Mouse (Mus musculus): ENCODE data around the gene Tmem106c. TPM values are rescaled to one million over a fixed set of nuclear protein-coding genes. Genes with fewer than 3 reads are reported as not detected.

Tmem106c gene
- polyA plus RNA-seq, 1 experiment, result 110 TPM

DNA sequence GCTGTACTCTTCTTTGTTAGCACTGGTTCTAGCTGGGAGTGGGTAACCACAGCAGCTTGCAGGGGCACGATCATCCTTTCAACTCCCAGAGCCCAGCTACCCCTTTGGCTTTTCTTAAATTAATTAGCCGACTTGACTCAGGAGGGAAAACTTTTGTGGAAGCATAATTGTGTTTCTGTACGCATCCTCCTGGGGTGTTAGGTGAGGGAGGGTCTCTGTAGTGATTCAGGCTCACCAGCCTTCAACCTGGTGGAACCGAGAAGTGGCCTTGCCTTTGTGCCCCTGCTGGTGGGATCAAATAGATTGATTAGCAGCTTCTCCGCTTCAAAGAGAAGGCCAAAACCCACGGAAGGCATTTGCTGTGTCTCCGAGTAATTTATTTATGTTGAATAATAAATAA is 36.0 kb downstream of the Tmem106c start:
- DNase-seq (ENCODE audit: low read depth), result no peak

DNA sequence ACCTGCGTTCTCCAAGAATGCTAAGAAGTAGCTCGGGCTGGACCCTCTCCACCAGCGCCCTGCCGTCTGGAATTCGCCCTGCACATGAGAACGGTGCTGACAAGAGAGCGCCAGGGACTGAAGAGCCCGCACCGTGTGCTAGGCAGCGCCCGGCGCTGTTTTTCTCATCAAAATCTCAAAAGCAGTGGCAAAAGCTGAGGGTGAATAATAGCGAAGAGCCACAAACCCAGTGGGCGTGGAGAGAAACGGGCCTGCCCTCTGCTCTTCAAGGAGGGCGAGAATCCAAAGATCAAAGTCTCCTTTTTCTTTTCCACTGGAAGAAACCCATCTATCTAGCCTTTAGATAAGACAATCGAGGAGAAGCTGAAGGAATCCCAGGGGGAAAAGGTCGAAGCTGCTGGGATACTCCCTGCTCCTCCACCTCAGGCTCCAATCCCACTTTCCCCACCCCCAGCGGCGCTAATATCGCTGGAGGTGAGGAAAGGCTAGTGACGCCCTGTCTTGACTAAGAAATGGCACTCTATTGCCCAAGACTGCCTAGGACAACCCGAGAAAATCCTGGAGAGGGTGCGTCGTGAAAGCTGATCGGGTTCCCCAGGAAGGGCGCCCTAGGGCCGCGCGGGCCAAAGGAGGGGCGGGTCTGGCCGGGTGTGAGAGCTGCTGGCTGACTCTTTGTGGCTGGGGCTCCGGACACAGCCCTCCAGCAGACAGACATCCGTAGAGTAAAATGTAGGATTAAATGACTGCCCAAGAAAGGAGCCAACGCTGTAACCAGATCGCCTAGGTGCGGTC is 37.5 kb downstream of the Tmem106c start:
- DNase-seq (ENCODE audit: low read depth), result no peak

DNA sequence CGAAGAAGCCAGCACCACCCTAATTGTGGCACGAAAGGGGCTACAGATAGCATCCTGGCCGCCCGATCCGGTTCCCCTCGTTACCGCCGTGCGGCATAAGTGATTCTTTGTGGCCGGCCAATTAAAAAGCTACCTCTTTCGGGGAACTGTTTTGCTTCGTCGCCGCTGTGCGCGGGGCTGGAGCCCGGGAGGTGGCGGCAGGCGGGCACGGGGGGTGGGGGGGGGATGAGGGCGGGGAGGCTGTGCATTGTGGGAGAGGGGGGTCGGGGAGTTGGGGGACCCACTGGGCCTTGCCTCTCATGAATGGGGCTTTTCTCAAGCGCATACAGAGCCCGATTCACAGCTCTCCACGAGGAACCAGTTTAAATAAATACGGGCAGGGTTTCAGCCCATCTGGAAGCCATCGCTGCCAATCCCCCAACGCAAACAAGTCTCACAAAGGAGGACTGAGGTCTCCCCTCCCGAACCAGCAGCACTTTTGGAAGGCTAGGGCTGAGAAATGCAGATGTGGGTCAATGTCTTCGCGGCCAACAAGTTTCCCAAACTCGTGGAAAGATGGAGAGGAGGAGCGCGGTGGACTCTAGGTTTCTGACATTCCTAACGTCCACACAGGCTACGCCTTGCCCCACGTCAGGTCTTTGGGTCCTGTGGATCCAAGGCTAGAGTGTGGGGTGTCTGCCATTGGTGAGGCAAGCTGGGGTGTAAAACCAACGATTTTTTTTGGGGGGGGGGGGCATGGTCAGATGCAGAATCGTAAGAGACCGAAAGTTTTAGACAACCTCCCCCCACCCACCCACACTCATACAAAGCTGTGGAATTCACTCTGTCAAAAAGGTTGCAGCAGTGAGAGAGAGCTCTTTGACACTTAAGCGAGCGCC is 38.4 kb downstream of the Tmem106c start:
- no peak for DNase-seq (ENCODE audit: low read depth)

DNA sequence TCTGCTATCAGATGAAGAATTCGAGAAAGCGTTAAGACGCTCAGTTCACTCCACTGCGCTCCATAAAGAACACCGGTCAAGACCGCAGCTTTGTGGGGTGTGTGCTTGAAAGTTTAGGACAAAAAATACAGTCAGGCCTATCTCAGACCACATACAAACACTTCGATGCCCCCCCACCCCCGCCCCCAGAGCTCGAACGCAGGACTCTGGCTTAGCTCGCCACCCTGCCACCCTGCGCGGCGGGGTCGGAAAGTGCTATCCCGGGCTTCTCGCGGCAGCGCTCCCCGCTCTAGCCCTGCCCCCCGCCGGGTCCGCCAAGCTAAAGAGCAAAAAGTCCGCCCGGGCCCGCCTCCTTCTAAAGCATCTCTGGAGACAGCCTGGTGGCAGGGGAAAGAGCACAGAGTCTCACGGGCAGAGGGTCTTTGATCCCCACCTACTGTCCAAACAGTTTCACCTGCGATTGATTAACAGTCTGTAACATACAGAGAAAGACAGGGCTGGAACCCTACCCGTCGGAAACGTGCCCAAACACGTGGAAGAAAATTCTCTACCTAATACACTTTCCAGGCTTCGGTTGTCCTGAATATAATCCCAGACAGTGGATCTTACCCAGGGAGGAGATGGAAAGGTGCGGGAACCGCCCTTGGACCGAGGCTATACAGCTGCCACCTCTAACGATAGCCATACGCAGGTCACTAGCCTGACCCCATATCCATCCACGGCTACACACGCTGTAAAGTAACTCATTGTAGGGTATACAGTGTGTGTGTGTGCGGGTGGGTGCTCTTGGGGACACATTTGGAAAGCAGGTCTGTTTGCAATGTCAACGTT is 39.2 kb downstream of the Tmem106c start:
- no peak for DNase-seq (ENCODE audit: low read depth)

DNA sequence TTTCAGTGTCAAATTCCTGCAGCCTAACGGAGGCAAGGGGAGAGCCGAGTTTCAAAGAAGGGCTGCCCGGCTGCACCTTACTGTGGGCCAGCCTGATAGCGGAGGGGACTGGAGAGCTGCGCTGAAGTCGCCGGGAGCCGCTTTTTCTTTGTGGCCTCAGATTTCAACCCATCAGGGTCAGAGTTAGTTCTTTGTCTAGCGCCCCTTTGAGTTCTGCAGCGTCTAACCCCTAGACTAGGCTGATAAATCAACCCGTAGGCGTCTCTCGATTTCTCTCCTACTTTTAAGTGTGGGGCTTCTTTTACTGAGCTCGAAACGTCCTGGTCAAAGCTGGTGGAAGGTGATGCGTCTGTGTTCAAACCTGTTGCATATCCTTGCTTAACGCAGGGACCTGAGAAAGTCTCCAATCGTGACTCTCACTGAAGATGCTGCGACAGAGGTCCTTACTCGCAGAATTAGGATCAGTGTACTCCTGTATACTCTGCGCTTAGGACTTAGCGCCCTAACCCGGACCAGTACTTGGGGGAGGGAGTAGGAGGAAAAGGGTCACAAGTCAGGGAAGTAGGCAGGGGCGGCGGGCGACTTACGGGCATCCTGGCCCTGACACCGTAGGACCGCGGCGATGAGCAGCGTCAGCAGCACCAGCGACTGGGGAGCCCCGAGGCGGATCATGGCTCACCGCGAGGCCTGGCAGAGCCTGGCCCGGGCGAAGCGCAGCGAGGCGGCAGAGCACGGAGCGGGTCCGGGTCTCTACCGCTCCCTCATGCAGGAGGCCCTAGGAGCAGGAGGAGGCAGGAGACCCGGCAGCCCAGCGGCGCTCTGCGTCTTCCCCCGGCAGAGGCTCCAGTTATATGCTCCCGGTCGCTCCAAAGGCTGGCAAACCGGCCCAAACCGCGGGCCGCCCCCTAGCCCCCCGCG is 40.1 kb downstream of the Tmem106c start, which contains the start of gene Col2a1:
TSS of gene Col2a1 (minus strand) at position 874 of the 918 bp plus-strand sequence.
- no peak for DNase-seq (ENCODE audit: low read depth)

GRCm38 (mm10) chr15:98004740-98005159 is 40.8 kb downstream of the Tmem106c start:
- no peak for DNase-seq (ENCODE audit: low read depth)

- no peak for DNase-seq (ENCODE audit: low read depth)
Observed at GRCm38 (mm10) chr15:98005181-98005580, 41.2 kb downstream of the Tmem106c start.

GRCm38 (mm10) chr15:98012810-98013209 is 48.8 kb downstream of the Tmem106c start:
- no peak for DNase-seq (ENCODE audit: low read depth)

- DNase-seq (ENCODE audit: low read depth), result no peak
Observed at GRCm38 (mm10) chr15:98017925-98018324, 53.9 kb downstream of the Tmem106c start.

DNA sequence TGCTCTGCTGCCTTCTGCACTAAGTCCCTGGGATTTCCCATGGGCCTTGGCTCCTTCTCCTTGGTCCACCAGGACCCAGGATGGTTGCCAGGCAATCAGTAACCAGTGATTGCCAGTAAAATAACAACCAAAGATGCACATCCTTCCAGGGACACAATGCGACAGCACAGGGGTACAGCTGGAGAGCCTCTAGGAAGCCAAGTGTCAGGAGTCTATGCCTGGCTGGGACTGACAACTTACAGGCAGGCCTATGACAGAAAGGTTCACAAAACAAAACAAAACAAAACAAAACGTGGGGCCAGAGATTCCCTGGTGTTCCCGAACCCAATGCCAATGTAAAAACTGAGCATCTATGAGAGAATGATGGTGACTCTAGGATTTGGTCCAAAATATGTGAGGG is 55.0 kb downstream of the Tmem106c start:
- no peak for DNase-seq (ENCODE audit: low read depth)

Other genes starting within 250 kb of the Tmem106c start
- gene Endou, start 232.9 kb upstream of the Tmem106c start, polyA plus RNA-seq (2012; rRNA removed), result 2.9 and 3.2 TPM in 2 replicates
- 60.8 and 102 TPM in 2 replicates for gene Rapgef3, start 196.2 kb upstream of the Tmem106c start, polyA plus RNA-seq (2012; rRNA removed)
- gene Slc48a1, start 185.7 kb upstream of the Tmem106c start, polyA plus RNA-seq (2012; rRNA removed), result 151 and 229 TPM in 2 replicates
- gene Hdac7, start 119.7 kb upstream of the Tmem106c start, polyA plus RNA-seq (2012; rRNA removed), result 87.1 and 89.1 TPM in 2 replicates
- gene Vdr, start 53.6 kb upstream of the Tmem106c start, polyA plus RNA-seq (2012; rRNA removed), result 2.2 and 2.6 TPM in 2 replicates
- gene Col2a1, start 40.5 kb downstream of the Tmem106c start, polyA plus RNA-seq (2012; rRNA removed), result 0.04 and 0.23 TPM in 2 replicates
- 24.0 and 24.4 TPM in 2 replicates for gene Pfkm, start 128.4 kb downstream of the Tmem106c start, polyA plus RNA-seq (2012; rRNA removed)
- 10.8 and 13.5 TPM in 2 replicates for gene Senp1, start 129.5 kb downstream of the Tmem106c start, polyA plus RNA-seq (2012; rRNA removed)
- gene Asb8, start 201.4 kb downstream of the Tmem106c start, polyA plus RNA-seq (2012; rRNA removed), result 39.8 and 46.3 TPM in 2 replicates
- gene Ccdc184, start 203.0 kb downstream of the Tmem106c start, polyA plus RNA-seq (2012; rRNA removed), result 1.1 and 1.5 TPM in 2 replicates
- gene Olfr288, start 231.3 kb downstream of the Tmem106c start, polyA plus RNA-seq (2012; rRNA removed), result not detected in 2 replicates

Data from gonadal fat pad, adult 2 months (tissue).